Mouse (Mus musculus): ENCODE measurements around the gene Traf3ip3.

- no peak for TF ChIP-seq CTCF (IDR thresholded peaks at IDR 0.05; ENCODE audit: low read depth, low read length)
- no peak for TF ChIP-seq GATA1 (IDR thresholded peaks at IDR 0.05; ENCODE audit: borderline replicate concordance, low read length)
- no peak for TF ChIP-seq POLR2AphosphoS5 (IDR thresholded peaks at IDR 0.05; ENCODE audit: insufficient replicate concordance, low read depth, low read length)
- no peak for TF ChIP-seq TAL1 (conservative IDR thresholded peaks at IDR 0.05; ENCODE audit: low read depth, low read length)
- TF ChIP-seq GATA2 (IDR thresholded peaks at IDR 0.05; ENCODE audit: borderline replicate concordance, low read depth, low read length): no peak
Measured at GRCm38 (mm10) chr1:193238426-193238825, 36.9 kb upstream of the Traf3ip3 start.

Data from G1E (cell line).